Mouse (Mus musculus): ENCODE measurements around the gene Adam1a.

- TF ChIP-seq CTCF (IDR thresholded peaks at IDR 0.05; ENCODE audit: control insufficient read depth, insufficient read depth, low read length) (no peak), POLR2A (IDR thresholded peaks at IDR 0.05; ENCODE audit: borderline replicate concordance, control insufficient read depth, low read depth, low read length) (no peak)
These were observed 31.7 kb upstream of the Adam1a start for GRCm38 (mm10) chr5:121576927-121577488.

Measured in bone marrow, adult 2 months (tissue).